Mouse (Mus musculus) regulatory T cell (primary cell): ENCODE measurements at regions not wholly inside any gene's neighbourhood (a gene's known extent, or its start where the extent isn't known, plus 50 kb on each side); places are given as distances from the start of the nearest gene placed in this dataset.

Experiments used
- in situ Hi-C: fragments of 300-600 bp; cut with MboI, MseI; formaldehyde crosslinking; loops from one replicate; pipeline ENCODE4 v1.15.1; 2025; ENCODE audit warnings: high pct_unique_total_duplicates

GRCm38 (mm10) chr7:51790690-51791560 lies 70.9 kb upstream of the Gas2 start:
- in situ Hi-C loops, result no loop called here

GRCm38 (mm10) chr7:51791561-51791863 lies 70.3 kb upstream of the Gas2 start:
- in situ Hi-C loops, result no loop called here
